Mouse (Mus musculus): ENCODE measurements around the gene Smim14. TPM values are rescaled to one million over a fixed set of nuclear protein-coding genes. Genes with fewer than 3 reads are reported as not detected.
A peak's percentile ranks its signal among the peaks of the same experiment; 100 is the strongest.

Gene Smim14
- polyA plus RNA-seq, 1 experiment = 72.3 TPM

DNA sequence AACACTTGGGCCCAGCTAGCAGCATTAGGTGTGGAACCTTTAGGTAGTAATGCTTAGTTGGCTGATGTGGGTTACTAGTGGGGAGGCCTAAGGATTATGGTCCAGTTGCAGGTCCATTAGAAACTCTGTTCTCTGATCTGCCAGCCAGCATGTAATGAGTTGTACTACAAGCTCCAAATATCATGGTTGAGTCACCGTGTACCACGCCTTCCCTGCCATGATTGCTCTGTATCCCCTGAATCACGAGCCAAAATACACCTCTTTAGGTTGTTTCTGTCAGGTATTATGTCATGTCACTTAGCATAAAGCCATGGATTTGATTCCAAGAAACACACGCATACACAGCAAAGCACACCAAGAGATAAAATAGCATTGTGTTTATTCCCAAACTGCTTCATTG lies 12.2 kb downstream of the Smim14 start:
- Histone ChIP-seq H3K4me1 (ENCODE audit: control insufficient read depth, insufficient read depth, insufficient read length, low read length) (no peaks in the 10 kb centered on the region), H3K27ac (ENCODE audit: insufficient read depth, low read depth, low read length) (no peak overlapping the region), H3K27me3 (ENCODE audit: control insufficient read depth, insufficient read depth, low read length) (no peaks in the 10 kb centered on the region), H3K4me3 (ENCODE audit: low read depth, low read length) (no peak overlapping the region), H3K36me3 (ENCODE audit: control insufficient read depth, insufficient read depth, low read length) (no peaks in the 10 kb centered on the region)
- 66% methylated on average over 4 of the region's 4 CpGs for WGBS
- TF ChIP-seq POLR2A (IDR thresholded peaks at IDR 0.05; ENCODE audit: low read depth, low read length) = no peak
- no peak for TF ChIP-seq CTCF (IDR thresholded peaks at IDR 0.05; ENCODE audit: extremely low read depth, insufficient read length, insufficient replicate concordance, low read depth, low read length)

- Histone ChIP-seq H3K27ac (ENCODE audit: insufficient read depth, low read depth, low read length) (no peak overlapping the region), H3K4me1 (ENCODE audit: control insufficient read depth, insufficient read depth, insufficient read length, low read length) (no peaks in the 10 kb centered on the region), H3K36me3 (ENCODE audit: control insufficient read depth, insufficient read depth, low read length) (no peaks in the 10 kb centered on the region), H3K4me3 (ENCODE audit: low read depth, low read length) (no peak overlapping the region), H3K27me3 (ENCODE audit: control insufficient read depth, insufficient read depth, low read length) (no peaks in the 10 kb centered on the region)
- WGBS = 82% methylated on average over 1 of the region's 1 CpGs
- no peak for TF ChIP-seq POLR2A (IDR thresholded peaks at IDR 0.05; ENCODE audit: low read depth, low read length)
- TF ChIP-seq CTCF (IDR thresholded peaks at IDR 0.05; ENCODE audit: extremely low read depth, insufficient read length, insufficient replicate concordance, low read depth, low read length) = no peak
These were observed 15.2 kb downstream of the Smim14 start for GRCm38 (mm10) chr5:65521803-65522202.

- 10% methylated on average over 5 of the region's 5 CpGs for WGBS
- H3K4me3 ChIP-seq (ENCODE audit: low read depth, low read length) = no peak overlapping the region
- no peaks in the 10 kb centered on the region for H3K27me3 ChIP-seq (ENCODE audit: control insufficient read depth, insufficient read depth, low read length)
- no peak for TF ChIP-seq CTCF (IDR thresholded peaks at IDR 0.05; ENCODE audit: extremely low read depth, insufficient read length, insufficient replicate concordance, low read depth, low read length)
- no peak for TF ChIP-seq POLR2A (IDR thresholded peaks at IDR 0.05; ENCODE audit: low read depth, low read length)
- no peaks in the 10 kb centered on the region for H3K4me1 ChIP-seq (ENCODE audit: control insufficient read depth, insufficient read depth, insufficient read length, low read length)
- peak overlapping the region; percentile 36; the same call in 1 of the 2 replicates for H3K27ac ChIP-seq (ENCODE audit: insufficient read depth, low read depth, low read length)
- H3K36me3 ChIP-seq (ENCODE audit: control insufficient read depth, insufficient read depth, low read length) = no peaks in the 10 kb centered on the region
These were observed 22.2 kb downstream of the Smim14 start for GRCm38 (mm10) chr5:65514635-65515278.

- H3K4me1 ChIP-seq (ENCODE audit: control insufficient read depth, insufficient read depth, insufficient read length, low read length) = no peaks in the 10 kb centered on the region
- H3K27ac ChIP-seq (ENCODE audit: insufficient read depth, low read depth, low read length) = no peak overlapping the region
- H3K27me3 ChIP-seq (ENCODE audit: control insufficient read depth, insufficient read depth, low read length) = no peaks in the 10 kb centered on the region
- H3K4me3 ChIP-seq (ENCODE audit: low read depth, low read length) = no peak overlapping the region
- H3K36me3 ChIP-seq (ENCODE audit: control insufficient read depth, insufficient read depth, low read length) = no peaks in the 10 kb centered on the region
- 26% methylated on average over 3 of the region's 3 CpGs for WGBS
- TF ChIP-seq POLR2A (IDR thresholded peaks at IDR 0.05; ENCODE audit: low read depth, low read length) = no peak
- no peak for TF ChIP-seq CTCF (IDR thresholded peaks at IDR 0.05; ENCODE audit: extremely low read depth, insufficient read length, insufficient replicate concordance, low read depth, low read length)
These were observed 23.5 kb downstream of the Smim14 start for GRCm38 (mm10) chr5:65513506-65513905.

- no peak overlapping the region for H3K4me3 ChIP-seq (ENCODE audit: low read depth, low read length)
- no peak for TF ChIP-seq POLR2A (IDR thresholded peaks at IDR 0.05; ENCODE audit: low read depth, low read length)
- no peak for TF ChIP-seq CTCF (IDR thresholded peaks at IDR 0.05; ENCODE audit: extremely low read depth, insufficient read length, insufficient replicate concordance, low read depth, low read length)
- no peak overlapping the region for H3K27ac ChIP-seq (ENCODE audit: insufficient read depth, low read depth, low read length)
- H3K4me1 ChIP-seq (ENCODE audit: control insufficient read depth, insufficient read depth, insufficient read length, low read length) = no peaks in the 10 kb centered on the region
- no peaks in the 10 kb centered on the region for H3K27me3 ChIP-seq (ENCODE audit: control insufficient read depth, insufficient read depth, low read length)
- no peaks in the 10 kb centered on the region for H3K36me3 ChIP-seq (ENCODE audit: control insufficient read depth, insufficient read depth, low read length)
- 76% methylated on average over 8 of the region's 8 CpGs for WGBS
These were observed 28.6 kb downstream of the Smim14 start for GRCm38 (mm10) chr5:65508395-65508794.

GRCm38 (mm10) chr5:65505786-65506185 lies 31.2 kb downstream of the Smim14 start:
- WGBS = 18% methylated on average over 8 of the region's 8 CpGs

GRCm38 (mm10) chr5:65501407-65501806 lies 35.6 kb downstream of the Smim14 start:
- Histone ChIP-seq H3K4me3 (ENCODE audit: low read depth, low read length) (no peak overlapping the region), H3K27ac (ENCODE audit: insufficient read depth, low read depth, low read length) (no peak overlapping the region), H3K27me3 (ENCODE audit: control insufficient read depth, insufficient read depth, low read length) (no peaks in the 10 kb centered on the region), H3K4me1 (ENCODE audit: control insufficient read depth, insufficient read depth, insufficient read length, low read length) (no peaks in the 10 kb centered on the region), H3K36me3 (ENCODE audit: control insufficient read depth, insufficient read depth, low read length) (no peaks in the 10 kb centered on the region)
- 40% methylated on average over 9 of the region's 9 CpGs for WGBS
- TF ChIP-seq CTCF (IDR thresholded peaks at IDR 0.05; ENCODE audit: extremely low read depth, insufficient read length, insufficient replicate concordance, low read depth, low read length) = no peak
- no peak for TF ChIP-seq POLR2A (IDR thresholded peaks at IDR 0.05; ENCODE audit: low read depth, low read length)

More at GRCm38 (mm10) chr5:65505786-65506185, 31.2 kb downstream of the Smim14 start:
- no peaks in the 10 kb centered on the region for H3K36me3 ChIP-seq (ENCODE audit: control insufficient read depth, insufficient read depth, low read length)
- H3K27ac ChIP-seq (ENCODE audit: insufficient read depth, low read depth, low read length) = no peak overlapping the region
- H3K4me1 ChIP-seq (ENCODE audit: control insufficient read depth, insufficient read depth, insufficient read length, low read length) = no peaks in the 10 kb centered on the region
- no peaks in the 10 kb centered on the region for H3K27me3 ChIP-seq (ENCODE audit: control insufficient read depth, insufficient read depth, low read length)
- TF ChIP-seq POLR2A (IDR thresholded peaks at IDR 0.05; ENCODE audit: low read depth, low read length) (no peak), CTCF (IDR thresholded peaks at IDR 0.05; ENCODE audit: extremely low read depth, insufficient read length, insufficient replicate concordance, low read depth, low read length) (no peak)
- no peak overlapping the region for H3K4me3 ChIP-seq (ENCODE audit: low read depth, low read length)
